In the genomic region with DNA sequence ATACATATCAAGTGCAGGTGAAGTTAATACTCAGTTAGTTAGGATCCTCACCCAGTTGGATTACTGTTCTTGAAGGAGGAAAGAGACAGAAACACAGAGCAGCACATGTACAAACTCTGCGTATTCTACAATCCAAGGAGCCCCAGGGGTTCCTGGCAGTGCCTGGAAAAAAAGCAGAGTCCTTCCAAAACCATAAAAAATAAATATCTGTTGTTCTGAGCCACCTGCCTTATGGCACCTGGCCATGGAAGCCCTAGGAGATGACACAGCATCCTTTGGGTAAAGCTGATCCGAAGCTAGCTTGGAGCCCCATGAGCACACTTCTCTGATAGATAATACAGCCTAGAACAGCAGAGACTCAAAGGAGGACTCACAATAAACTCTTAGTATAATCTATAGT, we compare ENCODE assay signal across 15 mouse cellular contexts.
DNase-seq lines count a peak whose midpoint lies in the region; ATAC-seq lines count a peak whose summit lies in the region.
"Had no signal": no experiment of that assay in that cellular context is flagged by ENCODE, and none has a peak within 500 bp of the region (broad histone marks: within the 10 kb centered on the region; RNA-seq: fewer than 3 reads in every experiment).

No protein-coding gene starts in this region.

- no peak for ATAC-seq in cerebellum, adult (ENCODE audit: insufficient number of reproducible peaks, low FRiP score, low TSS enrichment)
- ATAC-seq: CD4-positive, CD25-positive, alpha-beta regulatory T cell, adult 4 months; forebrain, embryonic 16.5 days; intestine, embryonic 16.5 days had no signal

- intact Hi-C loops in left cerebral cortex, postnatal 4 days (cut with DNase I): no loop called here
- intact Hi-C loops in left cerebral cortex, postnatal 25 days (cut with DNase I): loop anchor here (2.0 to 5.0 kb wide), 2 partner anchors 272 to 369 kb away; no protein-coding TSS in a partner anchor

- DNase-seq in cerebellum, adult 11-12 months: peak; percentile 54
- DNase-seq in left cerebral cortex, postnatal 4 days: peak; percentile 11
- no peak for DNase-seq in left cerebral cortex, postnatal 25 days (ENCODE audit: low spot score in 2 of 2)
- peak; percentile 64 to 78 for DNase-seq in cerebellum, postnatal 25 days
- no peak for DNase-seq in thymus, postnatal 36 days
- no peak for DNase-seq in kidney, postnatal 14 days
- DNase-seq: adrenal gland, postnatal 10 days; B cell, adult 2 months; gastrocnemius, postnatal 10 days; heart, postnatal 36 days; kidney, adult 2 months had no signal

Comparison
In these comparisons a context has a peak if more than half of its experiments do, and no peak if none do; other contexts are left out.
1. DNase-seq: peak in cerebellum, adult 11-12 months (single experiment), left cerebral cortex, postnatal 4 days (single experiment) and cerebellum, postnatal 25 days (2 of 2); none in left cerebral cortex, postnatal 25 days (0 of 2), thymus, postnatal 36 days (0 of 2) and kidney, postnatal 14 days (single experiment).